Mouse (Mus musculus) midbrain, embryonic 11.5 days (tissue): Measurements from ENCODE around the gene Zfp60. TPM values are rescaled to one million over a fixed set of nuclear protein-coding genes. Genes with fewer than 3 reads are reported as not detected.

ENCODE experiments used
- ATAC-seq: fragments of 200-750 bp; cut with Nextera tagmentation; 2 replicates; pipeline ENCODE4 v1.8.0; 2017; ENCODE audit warnings: moderate TSS enrichment, moderate library complexity; ENCODE audit not compliant: low FRiP score
- DNase-seq: peaks from one replicate; pipeline ENCODE4 v3.0.0; 2015; ENCODE audit warnings: low spot score; ENCODE audit errors: missing footprints
- H3K27ac ChIP-seq: fragments of 300-500 bp; sonication (generic); 2 replicates; pipeline ENCODE4 v1.5.1; 2014; ENCODE audit warnings: low read depth, low read length
- H3K27me3 ChIP-seq: fragments of 300-500 bp; sonication (generic); 2 replicates; pipeline ENCODE4 v1.6.1; 2014; ENCODE audit warnings: mild to moderate bottlenecking, low read length, moderate library complexity, mixed read lengths; ENCODE audit not compliant: control insufficient read depth, insufficient read depth
- H3K36me3 ChIP-seq: fragments of 300-500 bp; sonication (generic); 2 replicates; pipeline ENCODE4 v1.6.1; 2014; ENCODE audit warnings: mild to moderate bottlenecking, low read length, moderate library complexity, mixed read lengths; ENCODE audit not compliant: control insufficient read depth, insufficient read depth
- H3K4me1 ChIP-seq: fragments of 300-500 bp; sonication (generic); 2 replicates; pipeline ENCODE4 v1.6.1; 2014; ENCODE audit warnings: low read length; ENCODE audit not compliant: control insufficient read depth, insufficient read depth
- H3K4me2 ChIP-seq: fragments of 300-500 bp; sonication (generic); 2 replicates; pipeline ENCODE4 v1.6.1; 2014; ENCODE audit warnings: mild to moderate bottlenecking, moderate library complexity
- H3K4me3 ChIP-seq: fragments of 300-500 bp; sonication (generic); 2 replicates; pipeline ENCODE4 v1.5.1; 2014; ENCODE audit warnings: low read depth, low read length
- H3K9ac ChIP-seq: fragments of 300-500 bp; sonication (generic); 2 replicates; pipeline ENCODE4 v1.6.1; 2014; ENCODE audit warnings: low read length
- H3K9me3 ChIP-seq: fragments of 300-500 bp; sonication (generic); 2 replicates; pipeline ENCODE4 v1.6.1; 2016; ENCODE audit warnings: low read length; ENCODE audit not compliant: control insufficient read depth
- WGBS: fragments of 180-500 bp; shearing (Covaris S2); extraction: QIAGEN DNeasy Blood & Tissue Kit; methylation state at CpG from one replicate; pipeline ENCODE4 v1.1.7; 2014; 5-methylcytosine and 5-hydroxymethylcytosine counted together
- polyA plus RNA-seq: library from polyadenylated mRNA; unstranded; fragments of >200 nt; fragmentation: Nextera tagmentation; extraction: Ambion mirVana; gene quantifications from 2 replicates; pipeline ENCODE4 v1.2.1, GENCODE M21; 2014

Gene Zfp60
- polyA plus RNA-seq: 83.0 and 89.2 TPM in 2 replicates

GRCm38 (mm10) chr7:27731281-27731883 lies at the start of gene Zfp60:
Gene Zfp60, plus strand, starts transcription at chr7:27731389.
- peak within 1 kb of the TSS; percentile 86 for H3K9ac ChIP-seq

GRCm38 (mm10) chr7:27683218-27683617 lies 48.0 kb upstream of the Zfp60 start:
- H3K9me3 ChIP-seq: no peaks in the 10 kb centered on the region
- H3K36me3 ChIP-seq: no peaks in the 10 kb centered on the region
- no peaks in the 10 kb centered on the region for H3K27me3 ChIP-seq
- no peak for ATAC-seq
- WGBS: 76% methylated on average over 2 of the region's 2 CpGs
- H3K4me2 ChIP-seq: no peak overlapping the region
- H3K27ac ChIP-seq: no peak overlapping the region
- peaks cover 2% of the 10 kb centered on the region; the same call in 1 of the 2 replicates for H3K4me1 ChIP-seq
- no peak for DNase-seq
- H3K9ac ChIP-seq: no peak overlapping the region
- no peak overlapping the region for H3K4me3 ChIP-seq

More at GRCm38 (mm10) chr7:27731281-27731883, at the start of gene Zfp60:
- H3K9me3 ChIP-seq: no peaks in the 10 kb centered on the region
- peaks cover 21% of the 10 kb centered on the region for H3K4me1 ChIP-seq
- peak within 1 kb of the TSS; percentile 96 for H3K27ac ChIP-seq
- ATAC-seq (peak; percentile 93), DNase-seq (peak; percentile 99)
- H3K27me3 ChIP-seq: no peaks in the 10 kb centered on the region
- no peaks in the 10 kb centered on the region for H3K36me3 ChIP-seq
- peak within 1 kb of the TSS; percentile 67 for H3K4me3 ChIP-seq
- H3K4me2 ChIP-seq: peak within 1 kb of the TSS; percentile 57
- under 1% methylated on average over 35 of the region's 35 CpGs for WGBS

DNA sequence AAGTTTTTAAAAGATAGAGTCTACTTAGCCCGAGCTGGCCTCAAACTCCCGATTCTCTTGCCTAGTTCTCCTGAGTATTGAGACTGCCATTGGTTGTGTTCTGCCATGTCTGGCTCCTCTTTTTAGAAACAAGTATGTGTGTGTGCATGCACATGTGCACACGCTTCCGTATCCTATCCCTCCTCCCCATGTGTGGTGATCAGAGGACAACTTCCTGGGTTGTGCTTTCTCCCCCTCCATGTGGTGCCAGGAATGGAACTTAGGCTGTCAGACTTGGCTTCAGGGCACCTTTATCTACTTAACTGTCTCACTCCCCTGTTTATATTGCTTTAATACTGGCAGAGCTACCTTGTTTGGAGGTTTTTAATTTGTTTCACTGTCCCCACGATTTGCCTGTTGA lies 46.0 kb upstream of the Zfp60 start:
- H3K36me3 ChIP-seq: no peaks in the 10 kb centered on the region
- no peaks in the 10 kb centered on the region for H3K9me3 ChIP-seq
- H3K27ac ChIP-seq: no peak overlapping the region
- H3K27me3 ChIP-seq: no peaks in the 10 kb centered on the region
- H3K4me1 ChIP-seq: peaks cover 7% of the 10 kb centered on the region; the same call in 1 of the 2 replicates
- no peak overlapping the region for H3K4me2 ChIP-seq
- no peak for DNase-seq
- 48% methylated on average over 5 of the region's 5 CpGs for WGBS
- no peak overlapping the region for H3K4me3 ChIP-seq
- H3K9ac ChIP-seq: no peak overlapping the region
- no peak for ATAC-seq

GRCm38 (mm10) chr7:27685681-27686080 lies 45.5 kb upstream of the Zfp60 start:
- 0% methylated on average over 6 of the region's 6 CpGs for WGBS
- Histone ChIP-seq H3K9me3 (no peaks in the 10 kb centered on the region), H3K36me3 (no peaks in the 10 kb centered on the region), H3K4me1 (peaks cover 7% of the 10 kb centered on the region; the same call in 1 of the 2 replicates), H3K4me2 (no peak overlapping the region), H3K4me3 (no peak overlapping the region), H3K9ac (no peak overlapping the region), H3K27me3 (no peaks in the 10 kb centered on the region), H3K27ac (no peak overlapping the region)
- ATAC-seq (no peak), DNase-seq (peak; percentile 89)

- no peak overlapping the region for H3K9ac ChIP-seq
- no peak overlapping the region for H3K4me3 ChIP-seq
- 88% methylated on average over 1 of the region's 1 CpGs for WGBS
- no peaks in the 10 kb centered on the region for H3K27me3 ChIP-seq
- peaks cover 7% of the 10 kb centered on the region; the same call in 1 of the 2 replicates for H3K4me1 ChIP-seq
- ATAC-seq (no peak), DNase-seq (no peak)
- no peaks in the 10 kb centered on the region for H3K9me3 ChIP-seq
- no peak overlapping the region for H3K27ac ChIP-seq
- H3K36me3 ChIP-seq: no peaks in the 10 kb centered on the region
- H3K4me2 ChIP-seq: no peak overlapping the region
Observed at GRCm38 (mm10) chr7:27687043-27687442, 44.1 kb upstream of the Zfp60 start.

- no peak overlapping the region for H3K27ac ChIP-seq
- H3K36me3 ChIP-seq: no peaks in the 10 kb centered on the region
- H3K4me3 ChIP-seq: no peak overlapping the region
- no peak overlapping the region for H3K9ac ChIP-seq
- no peaks in the 10 kb centered on the region for H3K9me3 ChIP-seq
- peaks cover 7% of the 10 kb centered on the region; the same call in 1 of the 2 replicates for H3K4me1 ChIP-seq
- no peak for DNase-seq
- no peak overlapping the region for H3K4me2 ChIP-seq
- WGBS: 72% methylated on average over 3 of the region's 3 CpGs
- ATAC-seq: no peak
- H3K27me3 ChIP-seq: no peaks in the 10 kb centered on the region
Observed at GRCm38 (mm10) chr7:27687836-27688235, 43.4 kb upstream of the Zfp60 start.

GRCm38 (mm10) chr7:27688246-27688788 lies 42.9 kb upstream of the Zfp60 start:
- peak; percentile 85 for DNase-seq
- Histone ChIP-seq H3K4me1 (peaks cover 7% of the 10 kb centered on the region; the same call in 1 of the 2 replicates), H3K9ac (peak overlapping the region; percentile 74)

DNA sequence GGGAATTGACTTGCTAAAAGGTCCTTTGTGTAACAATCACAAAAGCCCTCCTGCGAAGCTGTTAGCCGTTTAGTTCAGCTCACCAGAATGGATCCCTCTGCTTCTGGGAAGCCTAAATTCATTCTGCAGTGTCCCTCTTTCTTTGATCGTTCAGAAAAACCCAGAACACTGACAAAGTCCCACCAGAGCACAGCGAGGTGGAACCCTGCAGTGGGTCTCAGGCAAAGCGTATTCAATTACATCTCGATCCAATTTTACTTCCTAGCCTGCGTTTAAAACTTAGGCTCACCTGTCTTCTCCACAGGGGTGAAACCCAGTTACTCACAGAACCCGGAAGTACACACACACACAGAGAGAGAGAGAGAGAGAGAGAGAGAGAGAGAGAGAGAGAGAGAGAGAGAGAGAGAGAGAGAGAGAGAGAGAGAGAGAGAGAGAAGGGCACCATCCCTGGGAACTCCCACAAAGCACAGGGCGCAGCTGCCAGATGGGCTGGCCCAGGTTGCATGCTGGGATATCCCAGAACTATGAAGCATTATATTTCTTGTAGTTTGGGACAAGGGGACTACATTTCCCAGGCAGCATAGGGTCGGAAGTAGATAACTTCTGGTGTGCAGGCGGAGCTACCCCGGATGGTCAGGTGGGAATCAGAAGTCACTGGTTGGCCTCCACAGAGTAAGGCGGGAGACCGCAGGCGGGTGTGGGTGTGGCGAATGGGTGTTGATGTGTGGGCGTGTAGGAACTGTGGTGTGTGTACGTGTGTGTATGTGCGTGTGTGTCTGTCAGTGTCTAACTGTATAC lies 42.2 kb upstream of the Zfp60 start, which contains the start of gene Zfp607b:
TSS of gene Zfp607b (plus strand) at position 526 of the 798 bp plus-strand sequence.
- peak within 1 kb of the TSS; percentile 44 for H3K4me3 ChIP-seq
- H3K4me2 ChIP-seq: peak within 1 kb of the TSS; percentile 68
- peaks cover 7% of the 10 kb centered on the region; the same call in 1 of the 2 replicates for H3K4me1 ChIP-seq
- DNase-seq (peak; percentile 97), ATAC-seq (peak; percentile 97)
- WGBS: 0% methylated on average over 19 of the region's 19 CpGs
- peak within 1 kb of the TSS; percentile 58 for H3K27ac ChIP-seq
- H3K9me3 ChIP-seq: no peaks in the 10 kb centered on the region
- no peaks in the 10 kb centered on the region for H3K27me3 ChIP-seq
- peak within 1 kb of the TSS; percentile 74 for H3K9ac ChIP-seq
- H3K36me3 ChIP-seq: no peaks in the 10 kb centered on the region

More at GRCm38 (mm10) chr7:27688246-27688788, 42.9 kb upstream of the Zfp60 start:
- no peaks in the 10 kb centered on the region for H3K36me3 ChIP-seq
- peak overlapping the region; percentile 44 for H3K4me3 ChIP-seq
- peak overlapping the region; percentile 68 for H3K4me2 ChIP-seq
- H3K27me3 ChIP-seq: no peaks in the 10 kb centered on the region
- peak overlapping the region; percentile 58; the same call in 1 of the 2 replicates for H3K27ac ChIP-seq
- no peaks in the 10 kb centered on the region for H3K9me3 ChIP-seq
- 42% methylated on average over 14 of the region's 14 CpGs for WGBS
- no peak for ATAC-seq
